Mouse (Mus musculus): ENCODE results near the gene Ceacam1. TPM values are rescaled to one million over a fixed set of nuclear protein-coding genes. Genes with fewer than 3 reads are reported as not detected.

Gene Ceacam1
- polyA plus RNA-seq, 1 experiment = not detected

GRCm38 (mm10) chr7:25439978-25440815 is 37.2 kb downstream of the Ceacam1 start:
- WGBS = 87% methylated on average over 9 of the region's 9 CpGs
- Histone ChIP-seq H3K4me3 (ENCODE audit: insufficient read depth, low read depth, low read length) (no peak overlapping the region), H3K4me1 (ENCODE audit: control insufficient read depth, insufficient read depth, low read length) (no peaks in the 10 kb centered on the region; the same call in 1 of the 2 replicates), H3K27ac (ENCODE audit: insufficient read depth, low read depth, low read length) (no peak overlapping the region)
- TF ChIP-seq POLR2A (IDR thresholded peaks at IDR 0.05; ENCODE audit: insufficient read depth, low read depth, low read length) (no peak), CTCF (IDR thresholded peaks at IDR 0.05; ENCODE audit: insufficient read depth, low read depth, low read length) (no peak)

GRCm38 (mm10) chr7:25439124-25439822 is 38.1 kb downstream of the Ceacam1 start:
- no peak overlapping the region for H3K4me3 ChIP-seq (ENCODE audit: insufficient read depth, low read depth, low read length)
- no peak overlapping the region for H3K27ac ChIP-seq (ENCODE audit: insufficient read depth, low read depth, low read length)
- peaks cover 1% of the 10 kb centered on the region; the same call in 1 of the 2 replicates for H3K4me1 ChIP-seq (ENCODE audit: control insufficient read depth, insufficient read depth, low read length)
- 69% methylated on average over 8 of the region's 8 CpGs for WGBS
- no peak for TF ChIP-seq CTCF (IDR thresholded peaks at IDR 0.05; ENCODE audit: insufficient read depth, low read depth, low read length)
- TF ChIP-seq POLR2A (IDR thresholded peaks at IDR 0.05; ENCODE audit: insufficient read depth, low read depth, low read length) = no peak

DNA sequence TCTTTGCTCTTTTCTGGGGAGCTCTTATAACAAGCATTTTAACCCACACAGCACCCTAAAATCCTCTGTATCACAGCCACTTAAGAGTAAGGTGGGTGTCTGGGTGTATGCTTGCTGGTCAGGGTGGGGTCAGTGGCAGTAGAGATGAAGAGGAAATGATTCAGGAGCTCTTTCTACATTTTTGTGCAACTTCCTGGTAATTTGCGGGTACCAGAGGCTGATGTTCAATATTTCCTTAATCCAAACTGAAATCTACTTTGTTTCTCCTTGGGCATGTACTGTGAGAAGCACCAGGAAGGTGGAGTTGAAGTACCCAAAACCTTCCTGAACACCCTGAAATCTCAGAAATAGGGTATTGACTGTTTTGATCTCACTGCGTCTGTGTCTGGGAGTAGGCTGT is 40.7 kb downstream of the Ceacam1 start:
- no peak overlapping the region for H3K27ac ChIP-seq (ENCODE audit: insufficient read depth, low read depth, low read length)
- peaks cover 9% of the 10 kb centered on the region; the same call in 1 of the 2 replicates for H3K4me1 ChIP-seq (ENCODE audit: control insufficient read depth, insufficient read depth, low read length)
- 88% methylated on average over 2 of the region's 2 CpGs for WGBS

GRCm38 (mm10) chr7:25436226-25436625 is 41.2 kb downstream of the Ceacam1 start:
- WGBS = 74% methylated on average over 6 of the region's 6 CpGs
- Histone ChIP-seq H3K4me1 (ENCODE audit: control insufficient read depth, insufficient read depth, low read length) (peaks cover 9% of the 10 kb centered on the region; the same call in 1 of the 2 replicates), H3K27ac (ENCODE audit: insufficient read depth, low read depth, low read length) (no peak overlapping the region), H3K4me3 (ENCODE audit: insufficient read depth, low read depth, low read length) (no peak overlapping the region)
- no peak for TF ChIP-seq CTCF (IDR thresholded peaks at IDR 0.05; ENCODE audit: insufficient read depth, low read depth, low read length)

More for the DNA sequence above, 40.7 kb downstream of the Ceacam1 start:
- TF ChIP-seq POLR2A (IDR thresholded peaks at IDR 0.05; ENCODE audit: insufficient read depth, low read depth, low read length) = no peak
- no peak for TF ChIP-seq CTCF (IDR thresholded peaks at IDR 0.05; ENCODE audit: insufficient read depth, low read depth, low read length)
- no peak overlapping the region for H3K4me3 ChIP-seq (ENCODE audit: insufficient read depth, low read depth, low read length)

DNA sequence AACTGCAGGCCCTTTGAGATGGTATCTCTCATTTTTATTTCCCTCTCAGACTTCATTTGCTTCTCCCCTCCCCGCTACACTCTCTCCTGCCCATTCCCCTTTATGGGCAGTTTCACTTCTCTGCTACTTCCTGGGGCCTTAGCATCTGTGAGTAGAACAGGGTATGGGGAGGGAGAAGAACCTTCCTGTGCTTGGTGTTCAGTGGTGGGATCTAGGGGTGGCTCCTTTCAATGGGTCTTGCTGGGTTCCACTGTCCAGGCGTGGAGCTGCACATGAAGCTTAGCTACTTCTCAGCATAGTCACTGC is 41.9 kb downstream of the Ceacam1 start:
- H3K4me3 ChIP-seq (ENCODE audit: insufficient read depth, low read depth, low read length) = no peak overlapping the region
- 93% methylated on average over 2 of the region's 2 CpGs for WGBS
- TF ChIP-seq CTCF (IDR thresholded peaks at IDR 0.05; ENCODE audit: insufficient read depth, low read depth, low read length) (no peak), POLR2A (IDR thresholded peaks at IDR 0.05; ENCODE audit: insufficient read depth, low read depth, low read length) (no peak)
- H3K4me1 ChIP-seq (ENCODE audit: control insufficient read depth, insufficient read depth, low read length) = peaks cover 9% of the 10 kb centered on the region; the same call in 1 of the 2 replicates
- H3K27ac ChIP-seq (ENCODE audit: insufficient read depth, low read depth, low read length) = no peak overlapping the region

DNA sequence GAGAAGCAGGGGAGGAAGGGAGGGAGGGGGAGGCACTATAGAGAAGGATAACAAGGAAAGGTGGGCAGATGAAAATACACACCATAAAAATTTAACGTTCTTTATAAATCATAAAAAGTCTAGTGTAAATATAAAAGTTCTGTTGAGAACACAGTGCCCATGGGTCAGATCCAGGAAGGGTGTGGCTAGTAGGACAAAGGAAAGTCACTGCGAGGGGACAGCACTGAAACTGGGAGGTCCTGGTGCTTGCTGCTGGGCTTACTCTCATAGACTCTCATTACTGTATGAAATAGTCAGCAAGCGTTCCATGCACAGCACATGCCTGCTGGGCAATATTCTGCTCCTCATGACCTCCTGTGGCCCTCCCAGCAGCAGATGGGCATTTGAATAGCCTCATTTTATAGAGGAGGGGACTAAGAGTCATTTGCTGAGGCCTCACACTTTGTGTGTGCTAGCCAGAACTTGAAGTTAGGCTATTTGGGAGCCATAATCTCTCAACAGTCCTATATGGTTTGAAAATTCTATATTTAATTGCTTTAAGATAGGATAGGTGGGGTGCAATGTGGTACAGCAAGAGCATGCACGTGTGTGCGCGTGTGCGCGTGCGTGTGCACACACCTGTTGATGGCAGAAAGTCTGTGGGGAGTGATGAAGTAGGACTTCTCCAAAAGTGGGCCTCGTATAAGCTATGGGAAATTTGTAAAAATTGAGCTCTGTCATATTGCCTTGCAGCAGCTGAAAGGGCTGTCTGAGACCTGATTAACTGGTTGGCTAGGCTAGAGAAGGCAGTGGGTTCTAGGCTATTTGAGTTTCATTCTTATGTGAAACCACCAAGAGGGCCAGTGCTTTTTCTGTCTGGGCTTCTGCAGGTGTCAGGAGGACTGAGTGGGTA is 42.5 kb downstream of the Ceacam1 start:
- no peak overlapping the region for H3K27ac ChIP-seq (ENCODE audit: insufficient read depth, low read depth, low read length)

DNA sequence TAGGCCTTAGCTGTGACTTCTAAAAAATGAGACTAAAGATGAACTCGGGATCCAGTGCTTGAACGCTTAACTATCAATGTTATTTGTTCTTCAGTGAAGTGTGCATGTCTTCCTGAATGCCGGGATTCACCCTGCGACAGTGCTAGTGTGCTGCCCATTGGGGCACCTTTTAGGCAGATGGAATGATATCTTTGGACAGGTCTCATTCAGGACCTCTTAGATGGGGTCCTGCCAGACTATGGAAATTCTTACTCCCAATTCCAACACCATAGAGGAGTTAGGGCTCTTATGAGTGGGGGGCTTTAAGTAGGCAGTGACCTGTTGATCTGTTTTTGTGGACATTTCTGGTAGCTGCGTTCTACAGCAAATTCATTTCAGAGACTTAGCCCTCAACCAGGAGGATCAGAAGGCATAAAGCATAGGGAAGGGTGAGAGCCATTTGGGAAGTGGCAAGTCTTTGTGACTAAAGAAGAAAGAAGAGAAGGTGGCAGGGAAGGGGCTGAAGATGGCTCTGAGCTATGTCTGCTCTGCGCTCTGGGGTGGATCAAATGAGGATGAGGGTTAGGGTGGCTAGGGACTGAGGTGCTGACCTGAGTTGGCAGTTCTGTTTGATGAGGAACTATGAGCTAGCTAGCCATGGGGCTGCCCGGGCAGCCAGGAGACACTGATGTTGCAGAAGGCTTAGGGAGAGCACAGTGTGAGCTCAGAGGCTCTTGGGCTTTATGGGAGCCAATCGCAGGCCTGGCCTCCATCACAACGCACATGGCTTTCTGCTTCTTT is 43.4 kb downstream of the Ceacam1 start:
- H3K27ac ChIP-seq (ENCODE audit: insufficient read depth, low read depth, low read length) = peak overlapping the region; percentile 26; the same call in 1 of the 2 replicates
- no peak overlapping the region for H3K4me3 ChIP-seq (ENCODE audit: insufficient read depth, low read depth, low read length)
- WGBS = 89% methylated on average over 9 of the region's 9 CpGs
- H3K4me1 ChIP-seq (ENCODE audit: control insufficient read depth, insufficient read depth, low read length) = peaks cover 9% of the 10 kb centered on the region; the same call in 1 of the 2 replicates
- TF ChIP-seq CTCF (IDR thresholded peaks at IDR 0.05; ENCODE audit: insufficient read depth, low read depth, low read length) (no peak), POLR2A (IDR thresholded peaks at IDR 0.05; ENCODE audit: insufficient read depth, low read depth, low read length) (no peak)

More for the DNA sequence above, 42.5 kb downstream of the Ceacam1 start:
- Histone ChIP-seq H3K4me1 (ENCODE audit: control insufficient read depth, insufficient read depth, low read length) (peaks cover 9% of the 10 kb centered on the region; the same call in 1 of the 2 replicates), H3K4me3 (ENCODE audit: insufficient read depth, low read depth, low read length) (no peak overlapping the region)
- TF ChIP-seq CTCF (IDR thresholded peaks at IDR 0.05; ENCODE audit: insufficient read depth, low read depth, low read length) (no peak), POLR2A (IDR thresholded peaks at IDR 0.05; ENCODE audit: insufficient read depth, low read depth, low read length) (no peak)
- WGBS = 90% methylated on average over 10 of the region's 10 CpGs

- Histone ChIP-seq H3K27ac (ENCODE audit: insufficient read depth, low read depth, low read length) (no peak overlapping the region; the same call in 1 of the 2 replicates), H3K4me3 (ENCODE audit: insufficient read depth, low read depth, low read length) (no peak overlapping the region), H3K4me1 (ENCODE audit: control insufficient read depth, insufficient read depth, low read length) (peaks cover 9% of the 10 kb centered on the region; the same call in 1 of the 2 replicates)
- TF ChIP-seq POLR2A (IDR thresholded peaks at IDR 0.05; ENCODE audit: insufficient read depth, low read depth, low read length) (no peak), CTCF (IDR thresholded peaks at IDR 0.05; ENCODE audit: insufficient read depth, low read depth, low read length) (no peak)
- WGBS = 30% methylated on average over 5 of the region's 5 CpGs
Measured at GRCm38 (mm10) chr7:25433007-25433541, 44.3 kb downstream of the Ceacam1 start.
